Mouse (Mus musculus) C2C12 (cell line): ENCODE measurements around the gene 3110082J24Rik. TPM values are rescaled to one million over a fixed set of nuclear protein-coding genes. Genes with fewer than 3 reads are reported as not detected.
A peak's percentile ranks its signal among the peaks of the same experiment; 100 is the strongest.

Source experiments
- H3K27me3 ChIP-seq: one replicate; pipeline ENCODE4 v1.6.1; 2011; ENCODE audit not compliant: control insufficient read depth, insufficient read depth, insufficient read length
- H3K36me3 ChIP-seq: one replicate; pipeline ENCODE4 v1.6.1; 2011; ENCODE audit not compliant: control insufficient read depth, insufficient read depth
- H3K4me3 ChIP-seq: one replicate; pipeline ENCODE4 v1.5.1; 2011; ENCODE audit warnings: mild to moderate bottlenecking, control low read depth; ENCODE audit not compliant: poor library complexity, insufficient read depth, severe bottlenecking
- H3K79me2 ChIP-seq: one replicate; pipeline ENCODE4 v1.6.1; 2011; ENCODE audit not compliant: control insufficient read depth, insufficient read depth
- H3K79me3 ChIP-seq: one replicate; pipeline ENCODE4 v1.6.1; 2011; ENCODE audit warnings: low read depth, control low read depth
- H3ac ChIP-seq: one replicate; pipeline ENCODE3; 2011; ENCODE audit warnings: low read depth; ENCODE audit not compliant: control insufficient read depth, insufficient read length
- CEBPB ChIP-seq: IDR thresholded peaks from one replicate; pipeline ENCODE4 v1.6.1; 2011; ENCODE audit warnings: low read depth, mild to moderate bottlenecking, control low read depth, moderate library complexity
- CTCF ChIP-seq: IDR thresholded peaks from one replicate; pipeline ENCODE4 v1.5.1; 2011; ENCODE audit not compliant: control insufficient read depth, insufficient read depth, insufficient read length
- FOSL1 ChIP-seq: IDR thresholded peaks from one replicate; pipeline ENCODE4 v1.8.0; 2011; ENCODE audit warnings: mild to moderate bottlenecking, low read length; ENCODE audit not compliant: poor library complexity, insufficient read depth, severe bottlenecking
- MAX ChIP-seq: IDR thresholded peaks from one replicate; pipeline ENCODE4 v1.6.1; 2011; ENCODE audit warnings: mild to moderate bottlenecking, control low read depth
- MYOD1 ChIP-seq: IDR thresholded peaks from one replicate; pipeline ENCODE4 v1.6.1; 2011; ENCODE audit warnings: low read depth; ENCODE audit not compliant: control insufficient read depth, insufficient read length
- MYOG ChIP-seq: IDR thresholded peaks from one replicate; pipeline ENCODE4 v1.6.1; 2011; ENCODE audit not compliant: control insufficient read depth, insufficient read length; ENCODE audit errors: extremely low read depth
- USF1 ChIP-seq: IDR thresholded peaks from one replicate; pipeline ENCODE4 v1.6.1; 2011; ENCODE audit warnings: low read depth, mild to moderate bottlenecking, control low read depth, moderate library complexity
- polyA plus RNA-seq: library from polyadenylated mRNA; unstranded; fragments of >200 nt; fragmentation: generic; extraction: Trizol; gene quantifications from one replicate; pipeline ENCODE4 v1.2.1, GENCODE M21; 2012; ENCODE audit warnings: missing spikeins

3110082J24Rik gene
- polyA plus RNA-seq, 1 experiment: 0.14 TPM

DNA sequence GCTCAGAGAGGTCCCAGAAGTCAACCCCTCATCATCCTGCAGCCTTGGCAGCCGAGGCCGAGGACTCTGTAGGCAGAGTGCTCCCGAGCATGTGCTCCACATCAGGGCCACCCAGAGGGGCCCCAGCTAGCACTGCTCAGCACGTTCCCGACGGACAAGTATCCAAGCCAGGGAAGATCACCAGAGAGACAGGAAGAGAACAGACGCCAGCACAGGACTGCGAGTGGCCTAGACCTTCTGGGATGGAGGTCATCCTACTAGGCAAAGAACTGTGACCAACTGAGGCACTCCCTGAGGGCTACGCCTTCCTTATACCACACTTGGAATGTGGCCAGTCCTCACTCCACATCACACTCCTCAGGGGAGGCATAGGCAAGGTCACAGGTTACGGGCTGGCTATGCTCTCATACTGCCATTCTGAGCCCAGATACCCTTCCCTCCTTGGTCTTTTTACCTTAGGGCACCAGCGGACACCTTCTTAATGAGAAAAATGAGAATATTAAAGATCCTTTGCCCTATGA lies 29.9 kb upstream of the 3110082J24Rik start:
- H3K27me3 ChIP-seq: no peaks in the 10 kb centered on the region
- TF ChIP-seq CTCF (no peak), FOSL1 (no peak), MAX (no peak)
- H3ac ChIP-seq: no peak overlapping the region
- H3K36me3 ChIP-seq: peaks cover 63% of the 10 kb centered on the region
- H3K79me3 ChIP-seq: no peaks in the 10 kb centered on the region
- no peaks in the 10 kb centered on the region for H3K79me2 ChIP-seq
- no peak overlapping the region for H3K4me3 ChIP-seq

DNA sequence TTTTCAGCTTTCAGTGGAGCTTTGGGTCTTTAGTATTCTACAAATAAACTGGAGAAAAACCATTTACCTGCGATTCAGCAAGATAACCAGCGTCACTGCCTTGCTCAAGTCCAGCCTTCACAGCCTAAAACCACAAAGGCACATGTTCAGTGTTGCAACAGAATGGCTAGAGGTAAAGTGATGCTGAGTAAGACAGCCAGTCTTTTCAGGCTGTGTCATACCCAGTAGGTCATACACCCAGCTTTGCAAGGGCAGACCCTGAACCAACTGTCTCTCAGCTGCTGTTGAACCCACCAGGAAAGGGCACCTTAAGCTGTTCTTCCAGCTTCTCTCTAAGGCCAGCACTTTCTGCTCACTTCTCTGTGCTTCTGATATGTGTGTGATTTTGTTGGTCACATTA lies 26.3 kb upstream of the 3110082J24Rik start:
- H3K36me3 ChIP-seq: peaks cover 49% of the 10 kb centered on the region
- H3K79me2 ChIP-seq: no peaks in the 10 kb centered on the region
- H3ac ChIP-seq: no peak overlapping the region
- TF ChIP-seq FOSL1 (no peak), MYOG (no peak), CEBPB (no peak), USF1 (no peak), MAX (no peak), MYOD1 (no peak), CTCF (no peak)
- no peaks in the 10 kb centered on the region for H3K27me3 ChIP-seq
- no peaks in the 10 kb centered on the region for H3K79me3 ChIP-seq
- H3K4me3 ChIP-seq: no peak overlapping the region

DNA sequence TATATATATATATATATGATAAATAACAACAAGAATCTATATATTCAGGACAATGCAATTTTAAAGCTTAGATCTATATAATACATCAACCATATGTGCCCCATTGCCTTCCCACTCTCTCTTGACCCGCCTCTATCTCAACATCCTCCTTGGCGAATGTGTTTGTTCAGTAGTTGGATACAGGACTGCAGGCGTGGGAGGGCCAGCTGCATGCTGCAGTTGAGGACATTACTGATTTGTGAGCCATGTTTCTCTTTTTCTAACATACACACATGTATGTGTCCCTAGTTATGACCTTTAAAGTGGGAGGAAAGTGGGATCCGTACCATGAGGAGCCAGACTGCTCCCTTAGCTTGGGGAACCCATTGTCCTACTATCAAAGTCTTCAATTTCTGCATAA lies 25.4 kb upstream of the 3110082J24Rik start:
- Histone ChIP-seq H3ac (no peak overlapping the region), H3K79me2 (no peaks in the 10 kb centered on the region)
- TF ChIP-seq FOSL1: no peak
- no peak for TF ChIP-seq USF1
- no peak for TF ChIP-seq MYOD1
- TF ChIP-seq MYOG: no peak
- no peak for TF ChIP-seq CTCF
- no peak for TF ChIP-seq CEBPB
- no peak for TF ChIP-seq MAX

DNA sequence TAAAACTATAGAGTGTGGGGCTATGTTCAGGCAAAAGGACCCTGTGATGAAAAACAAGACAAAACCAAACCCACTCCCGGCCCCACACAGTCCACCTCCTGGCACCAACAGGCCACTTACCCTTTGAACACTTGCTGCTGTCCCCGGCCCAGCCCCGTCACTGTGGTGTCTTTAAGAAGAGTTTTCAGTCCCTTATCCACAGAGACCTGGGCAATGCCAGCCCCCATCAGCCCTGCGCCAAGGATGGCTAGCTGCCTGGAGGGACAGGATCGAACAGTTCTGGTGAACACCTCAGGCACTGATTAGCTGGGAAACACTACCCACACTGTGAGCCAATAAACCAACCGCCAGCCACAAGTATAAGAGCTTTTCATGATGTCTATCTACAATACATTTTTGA lies 22.8 kb upstream of the 3110082J24Rik start:
- no peak overlapping the region for H3ac ChIP-seq
- TF ChIP-seq CTCF: no peak
- no peak for TF ChIP-seq CEBPB
- no peak for TF ChIP-seq MYOG
- TF ChIP-seq MYOD1: no peak
- TF ChIP-seq USF1: no peak
- TF ChIP-seq MAX: no peak
- no peak for TF ChIP-seq FOSL1
- no peak overlapping the region for H3K4me3 ChIP-seq
- H3K36me3 ChIP-seq: peaks cover 51% of the 10 kb centered on the region
- H3K79me3 ChIP-seq: no peaks in the 10 kb centered on the region
- no peaks in the 10 kb centered on the region for H3K27me3 ChIP-seq
- no peaks in the 10 kb centered on the region for H3K79me2 ChIP-seq

More for the DNA sequence above, 25.4 kb upstream of the 3110082J24Rik start:
- Histone ChIP-seq H3K36me3 (peaks cover 46% of the 10 kb centered on the region), H3K79me3 (no peaks in the 10 kb centered on the region), H3K27me3 (no peaks in the 10 kb centered on the region), H3K4me3 (no peak overlapping the region)

DNA sequence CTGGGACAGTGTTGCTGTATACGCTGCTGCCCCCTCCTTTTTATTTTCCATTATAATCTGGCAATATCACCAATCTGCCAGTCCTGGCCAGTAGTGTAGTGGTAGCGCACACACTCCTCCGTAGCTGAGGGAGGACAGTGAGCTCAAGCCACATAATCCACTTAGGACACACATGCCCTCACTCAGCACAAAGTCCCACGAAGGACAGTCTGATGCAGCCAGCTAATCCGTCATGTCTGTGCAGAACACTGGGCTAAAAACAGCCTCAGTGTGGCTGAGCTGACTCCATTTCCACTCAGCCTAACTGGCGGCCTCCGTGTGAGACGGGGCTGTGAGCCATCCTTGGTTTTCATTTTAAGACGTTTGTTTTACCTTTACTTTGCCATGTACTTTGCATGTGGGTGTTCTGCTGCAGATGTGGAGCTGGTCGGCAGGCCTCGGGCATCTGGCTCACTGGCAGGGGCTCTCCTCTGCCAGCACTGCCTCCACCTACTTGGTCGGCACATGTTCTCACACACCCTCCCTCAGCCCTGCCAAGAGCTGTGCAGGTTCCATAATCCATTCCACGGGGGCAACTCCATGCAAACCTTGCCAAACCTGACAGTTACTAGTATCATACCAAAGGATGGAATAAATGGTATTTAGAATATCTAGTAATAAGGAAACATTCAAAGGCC lies 22.2 kb upstream of the 3110082J24Rik start:
- no peak overlapping the region for H3ac ChIP-seq
- H3K36me3 ChIP-seq: peaks cover 51% of the 10 kb centered on the region

DNA sequence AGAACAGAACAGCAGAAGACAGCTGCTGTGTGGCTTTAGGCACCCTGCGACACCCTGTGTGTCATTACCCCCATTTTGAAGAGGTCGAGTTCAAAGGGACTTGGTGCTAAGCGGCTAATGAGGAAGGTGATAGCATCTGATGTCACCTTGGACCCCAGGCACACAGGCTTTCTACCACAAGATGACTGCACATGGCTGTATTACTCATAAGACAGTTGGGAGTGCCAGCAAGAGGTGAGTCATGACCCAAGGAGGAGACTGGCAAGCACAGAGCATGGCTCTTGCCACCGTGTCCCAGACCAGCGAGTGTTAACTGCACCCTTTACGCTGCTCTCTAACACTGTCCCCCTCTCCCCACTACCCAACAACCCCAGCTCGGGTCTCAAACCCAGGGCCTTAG lies 20.9 kb upstream of the 3110082J24Rik start:
- no peaks in the 10 kb centered on the region for H3K79me2 ChIP-seq
- no peaks in the 10 kb centered on the region for H3K79me3 ChIP-seq
- no peak overlapping the region for H3K4me3 ChIP-seq
- H3ac ChIP-seq: no peak overlapping the region
- no peaks in the 10 kb centered on the region for H3K27me3 ChIP-seq
- H3K36me3 ChIP-seq: peaks cover 55% of the 10 kb centered on the region
- TF ChIP-seq MAX (peak; percentile 90), MYOD1 (peak; percentile 62), MYOG (no peak)

More for the DNA sequence above, 22.2 kb upstream of the 3110082J24Rik start:
- H3K79me3 ChIP-seq: no peaks in the 10 kb centered on the region
- no peak overlapping the region for H3K4me3 ChIP-seq
- H3K27me3 ChIP-seq: no peaks in the 10 kb centered on the region
- H3K79me2 ChIP-seq: no peaks in the 10 kb centered on the region
- no peak for TF ChIP-seq FOSL1
- no peak for TF ChIP-seq CTCF
- TF ChIP-seq USF1: no peak
- no peak for TF ChIP-seq MAX
- no peak for TF ChIP-seq MYOD1
